Mouse (Mus musculus): ENCODE results near the gene Iqca.

DNA sequence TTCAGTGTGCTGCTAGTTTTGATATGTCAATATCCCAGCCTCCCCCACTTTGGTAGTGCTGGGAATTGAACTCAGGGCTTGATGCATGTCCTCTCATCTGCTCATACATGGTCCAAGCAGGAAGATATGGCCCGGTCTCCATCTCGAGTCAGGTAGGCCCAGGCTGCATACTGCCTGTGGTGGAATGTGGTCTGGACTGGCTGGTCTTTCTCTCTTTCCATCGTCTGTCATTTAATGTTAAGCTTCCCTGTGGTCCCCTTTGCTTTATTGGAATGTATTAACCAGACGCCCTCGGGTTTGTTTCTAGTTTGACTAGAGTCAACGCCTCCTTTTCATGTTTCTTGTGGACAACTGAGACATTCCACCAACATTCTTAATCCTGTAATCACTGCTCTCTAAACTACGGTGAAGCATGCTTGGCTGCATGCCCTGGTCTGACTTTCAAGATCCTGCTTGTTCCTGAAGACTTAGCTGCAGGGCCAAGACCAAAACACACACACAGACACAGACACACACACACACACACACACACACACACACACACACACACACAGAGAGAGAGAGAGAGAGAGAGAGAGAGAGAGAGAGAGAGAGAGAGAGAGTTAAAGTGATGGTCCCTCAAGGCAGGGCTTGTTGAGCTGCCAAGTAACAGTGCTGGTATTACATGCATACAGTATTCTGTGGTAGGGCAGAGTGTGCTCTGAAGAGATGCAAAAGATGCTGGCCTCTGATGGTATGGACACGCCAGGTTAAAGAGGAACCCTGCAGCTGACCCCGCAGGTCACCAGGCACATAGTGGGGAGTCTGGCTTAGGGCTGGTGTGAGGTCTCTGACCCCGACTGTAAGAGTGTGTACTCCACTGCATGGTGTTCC, 52.6 kb downstream of the Iqca start:
- TF ChIP-seq GATA1 (IDR thresholded peaks at IDR 0.05; ENCODE audit: low read length) (no peak), TAL1 (IDR thresholded peaks at IDR 0.05; ENCODE audit: low read length) (no peak)

Data from erythroblast, embryonic 14.5 days (primary cell).